Mouse (Mus musculus) small intestine, adult 2 months (tissue): ENCODE measurements around the gene Nmd3. TPM values are rescaled to one million over a fixed set of nuclear protein-coding genes. Genes with fewer than 3 reads are reported as not detected.

Experiments used
- H3K27ac ChIP-seq: fragments of 200-500 bp; 2 replicates; pipeline ENCODE4 v1.5.1; 2012; ENCODE audit warnings: low read depth, low read length, control low read depth, inconsistent platforms; ENCODE audit not compliant: insufficient read depth
- H3K27me3 ChIP-seq: fragments of 200-500 bp; 2 replicates; pipeline ENCODE4 v1.6.1; 2012; ENCODE audit warnings: mild to moderate bottlenecking, moderate library complexity, low read length, inconsistent platforms; ENCODE audit not compliant: control insufficient read depth, insufficient read depth
- H3K36me3 ChIP-seq: fragments of 200-500 bp; 2 replicates; pipeline ENCODE4 v1.6.1; 2012; ENCODE audit warnings: mild to moderate bottlenecking, low read length, control low read depth, inconsistent platforms; ENCODE audit not compliant: control insufficient read depth, insufficient read depth
- H3K4me1 ChIP-seq: fragments of 200-500 bp; 2 replicates; pipeline ENCODE4 v1.6.1; 2012; ENCODE audit warnings: low read length, inconsistent platforms, mixed read lengths; ENCODE audit not compliant: control insufficient read depth, insufficient read depth, insufficient read length
- H3K4me3 ChIP-seq: fragments of 200-500 bp; 2 replicates; pipeline ENCODE4 v1.5.1; 2012; ENCODE audit warnings: low read depth, mild to moderate bottlenecking, control low read depth, inconsistent platforms, low read length, moderate library complexity
- CTCF ChIP-seq: fragments of 200-500 bp; IDR thresholded peaks from 2 replicates; pipeline ENCODE4 v1.5.1; 2012; ENCODE audit warnings: low read depth, mild to moderate bottlenecking, control low read depth, inconsistent platforms, low read length, moderate library complexity, mixed read lengths; ENCODE audit not compliant: insufficient replicate concordance, insufficient read length; ENCODE audit errors: extremely low read depth
- POLR2A ChIP-seq: fragments of 200-500 bp; IDR thresholded peaks from 2 replicates; pipeline ENCODE4 v1.6.1; 2012; ENCODE audit warnings: low read depth, mild to moderate bottlenecking, control low read depth, inconsistent platforms, low read length, moderate library complexity
- WGBS: fragments of 180-500 bp; shearing (Covaris S2); methylation state at CpG from one replicate; pipeline ENCODE4 v1.1.7; 2018; 5-methylcytosine and 5-hydroxymethylcytosine counted together
- polyA plus RNA-seq: library from polyadenylated mRNA; depleted of rRNA; stranded (reverse); fragments of >200 nt; gene quantifications from 2 replicates; pipeline ENCODE4 v1.2.3, GENCODE M21; 2012; rRNA removed

Nmd3 gene
- polyA plus RNA-seq, 1 experiment: 17.7 TPM

DNA sequence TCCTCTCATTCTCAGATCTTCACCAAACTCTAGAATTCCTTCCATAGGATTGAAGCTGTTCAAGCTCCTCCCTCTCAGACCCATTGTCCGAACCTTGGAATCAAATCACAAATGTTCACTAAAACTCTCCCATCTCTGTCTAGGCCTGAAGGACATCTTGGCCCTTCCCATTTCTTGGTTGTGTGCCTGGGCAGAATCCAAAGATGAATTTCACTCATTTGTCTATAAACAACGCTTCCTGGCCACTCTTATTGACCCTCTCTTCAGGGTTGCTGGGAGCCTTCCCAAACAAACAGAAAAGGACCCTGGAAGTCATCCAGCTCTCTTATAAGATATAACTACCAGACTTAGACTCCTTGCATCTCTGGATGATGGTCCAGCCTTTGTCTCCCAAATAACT is 76.2 kb downstream of the Nmd3 start:
- 56% methylated on average over 2 of the region's 2 CpGs for WGBS
- Histone ChIP-seq H3K4me1 (no peaks in the 10 kb centered on the region), H3K27me3 (no peaks in the 10 kb centered on the region), H3K27ac (no peak overlapping the region), H3K36me3 (no peaks in the 10 kb centered on the region), H3K4me3 (no peak overlapping the region)
- TF ChIP-seq CTCF (no peak), POLR2A (no peak)

DNA sequence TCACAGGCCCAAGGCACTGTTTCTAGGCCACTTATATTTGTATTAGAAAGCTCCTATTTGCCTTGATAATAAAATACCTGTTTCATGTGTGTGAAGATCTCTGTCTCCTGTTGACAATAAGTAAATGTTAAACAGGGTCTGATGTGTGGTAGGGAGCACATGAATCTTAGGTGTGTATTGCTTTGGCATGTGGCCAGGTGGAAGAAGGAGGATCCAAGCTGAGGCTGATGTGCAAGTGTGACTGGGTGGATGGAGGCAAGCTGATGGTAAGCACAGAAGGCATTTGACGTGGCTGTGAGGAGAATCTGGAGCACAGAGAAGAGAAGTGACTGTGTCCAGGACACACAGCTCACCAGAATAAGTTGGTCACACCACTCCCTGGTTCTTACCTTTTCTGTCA is 77.3 kb downstream of the Nmd3 start:
- H3K4me1 ChIP-seq: no peaks in the 10 kb centered on the region
- H3K36me3 ChIP-seq: no peaks in the 10 kb centered on the region
- H3K4me3 ChIP-seq: no peak overlapping the region
- no peaks in the 10 kb centered on the region for H3K27me3 ChIP-seq
- 69% methylated on average over 1 of the region's 1 CpGs for WGBS
- no peak overlapping the region for H3K27ac ChIP-seq
- TF ChIP-seq CTCF: no peak
- no peak for TF ChIP-seq POLR2A

DNA sequence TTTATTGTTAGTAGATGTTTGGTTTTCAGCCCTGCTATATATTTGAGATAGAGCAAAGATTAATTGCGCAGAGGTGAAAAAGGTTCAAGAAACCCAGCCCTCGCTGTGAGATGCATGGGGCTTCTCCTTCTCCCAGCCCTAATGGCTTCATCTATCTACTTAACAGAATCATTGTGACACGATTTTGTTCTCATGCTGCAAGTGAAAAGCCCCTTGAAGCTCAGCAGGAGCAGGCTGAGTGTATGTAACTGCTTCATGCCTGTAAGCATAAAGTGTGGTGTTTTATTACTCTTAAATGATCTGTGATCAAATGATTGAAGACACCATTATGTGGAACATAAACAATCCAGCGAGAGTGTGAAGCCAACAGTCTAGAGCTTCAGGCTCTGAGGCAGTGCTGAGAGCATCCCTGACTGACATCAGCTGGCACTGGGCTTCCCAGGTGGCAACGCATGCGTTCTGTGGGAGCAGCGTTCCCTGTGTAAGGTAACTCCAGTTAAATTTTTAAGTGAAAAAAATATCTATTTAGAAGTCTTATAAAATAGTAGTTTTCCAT is 79.1 kb downstream of the Nmd3 start:
- Histone ChIP-seq H3K4me1 (no peaks in the 10 kb centered on the region), H3K27ac (no peak overlapping the region), H3K36me3 (no peaks in the 10 kb centered on the region), H3K4me3 (no peak overlapping the region), H3K27me3 (no peaks in the 10 kb centered on the region)
- no peak for TF ChIP-seq CTCF
- WGBS: 61% methylated on average over 7 of the region's 7 CpGs

DNA sequence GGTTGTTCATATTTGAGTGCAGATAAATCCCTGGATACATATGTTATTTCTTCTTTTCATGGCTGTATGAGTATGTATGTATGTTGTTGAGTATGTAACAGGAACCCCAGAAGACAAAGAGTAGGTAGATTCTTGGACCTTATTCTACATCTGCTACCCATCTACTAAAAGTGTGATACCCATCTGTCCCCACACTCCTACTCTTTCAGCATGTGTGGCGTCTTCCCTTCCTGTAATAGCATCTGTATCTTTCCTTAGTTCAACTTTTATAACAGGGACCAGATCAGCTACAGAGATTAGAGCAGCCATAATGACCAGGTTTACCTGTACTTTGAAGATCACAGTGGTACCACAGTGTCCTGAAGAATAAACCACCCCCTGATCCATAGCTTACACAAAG is 81.4 kb downstream of the Nmd3 start:
- no peaks in the 10 kb centered on the region for H3K36me3 ChIP-seq
- TF ChIP-seq POLR2A: no peak
- no peak for TF ChIP-seq CTCF
- no peaks in the 10 kb centered on the region for H3K27me3 ChIP-seq
- no peak overlapping the region for H3K4me3 ChIP-seq
- WGBS: 76% methylated on average over 1 of the region's 1 CpGs
- H3K4me1 ChIP-seq: no peaks in the 10 kb centered on the region
- H3K27ac ChIP-seq: no peak overlapping the region

Other genes with a start within 250 kb of the Nmd3 start
- 1.7 and 2.6 TPM in 2 replicates for gene B3galnt1, start 123.0 kb upstream of the Nmd3 start, polyA plus RNA-seq
- 1.1 and 69.2 TPM in 2 replicates for gene Sptssb, start 138.0 kb downstream of the Nmd3 start, polyA plus RNA-seq